Mouse (Mus musculus) regulatory T cell (primary cell): ENCODE results near the gene Ankra2.

Experiments used
- in situ Hi-C: fragments of 300-600 bp; cut with MboI, MseI; formaldehyde crosslinking; loops from one replicate; pipeline ENCODE4 v1.15.1; 2025; ENCODE audit warnings: high pct_unique_total_duplicates

Gene Ankra2

DNA sequence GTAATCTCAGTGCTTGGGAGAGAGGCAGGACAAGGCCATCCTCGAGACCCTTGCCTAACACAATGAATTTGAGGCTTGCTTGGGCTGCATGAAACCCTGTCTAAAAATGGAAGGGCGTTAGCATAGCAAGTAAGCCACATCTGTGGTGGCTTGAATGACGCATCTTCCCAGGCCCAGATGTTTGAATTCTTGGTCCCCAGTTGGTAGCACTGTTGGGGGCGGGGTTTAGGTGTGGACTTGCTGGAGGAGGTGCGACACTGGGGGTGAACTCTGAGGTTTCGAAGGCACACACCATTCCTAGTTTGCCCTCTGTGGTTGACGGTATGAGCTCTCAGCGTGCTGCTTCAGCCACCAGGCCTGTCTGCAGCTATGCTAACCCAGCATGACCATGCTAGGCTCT is 28.8 kb downstream of the Ankra2 start:
- in situ Hi-C loops, result no loop called here

DNA sequence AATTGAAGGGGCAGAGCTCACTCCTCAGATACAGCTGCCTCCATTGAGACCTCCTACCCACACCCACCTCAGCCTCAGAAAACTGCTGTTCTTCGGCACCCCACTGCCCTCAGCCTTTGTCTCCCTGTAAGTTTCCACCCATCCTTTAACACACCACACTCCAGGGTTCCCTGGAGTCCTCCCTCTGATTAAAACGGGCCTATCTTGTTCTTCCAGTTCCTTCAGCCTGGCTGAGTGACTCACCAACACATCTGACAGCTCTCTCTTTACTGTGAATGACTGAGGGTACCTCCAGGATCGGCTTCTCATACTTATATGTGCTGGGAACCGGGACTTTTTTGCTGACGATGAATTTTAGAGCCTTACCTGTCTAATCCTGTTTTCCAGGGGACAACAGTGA is 33.2 kb downstream of the Ankra2 start:
- in situ Hi-C loops, result no loop called here

DNA sequence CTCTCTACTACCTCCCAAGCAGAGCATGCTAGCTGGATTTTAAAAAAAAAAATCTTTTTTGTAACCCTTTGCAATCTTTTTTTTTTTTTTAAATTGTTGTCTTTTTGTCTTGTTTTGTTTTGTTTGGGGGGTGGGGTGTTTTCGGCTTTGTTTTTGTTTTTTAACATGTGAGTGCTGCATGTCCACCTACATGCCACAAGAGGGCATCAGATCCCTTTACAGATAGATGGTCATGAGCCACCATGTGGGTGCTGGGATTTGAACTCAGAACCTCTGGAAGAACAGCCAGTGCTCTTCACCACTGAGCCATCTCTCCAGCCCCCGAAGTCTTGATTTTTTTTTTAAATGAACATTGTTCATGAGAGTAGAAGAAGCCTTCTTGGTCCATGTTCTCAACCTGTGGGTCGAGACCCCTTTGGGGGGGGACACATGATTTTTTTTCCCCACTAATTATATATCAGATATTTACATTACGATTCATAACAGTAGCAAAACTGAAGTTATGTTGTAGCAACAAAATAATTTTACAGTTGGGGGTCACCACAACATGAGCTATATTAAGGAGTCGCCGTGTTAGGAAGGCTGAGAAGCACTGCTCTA is 35.1 kb downstream of the Ankra2 start:
- in situ Hi-C loops, result no loop called here

DNA sequence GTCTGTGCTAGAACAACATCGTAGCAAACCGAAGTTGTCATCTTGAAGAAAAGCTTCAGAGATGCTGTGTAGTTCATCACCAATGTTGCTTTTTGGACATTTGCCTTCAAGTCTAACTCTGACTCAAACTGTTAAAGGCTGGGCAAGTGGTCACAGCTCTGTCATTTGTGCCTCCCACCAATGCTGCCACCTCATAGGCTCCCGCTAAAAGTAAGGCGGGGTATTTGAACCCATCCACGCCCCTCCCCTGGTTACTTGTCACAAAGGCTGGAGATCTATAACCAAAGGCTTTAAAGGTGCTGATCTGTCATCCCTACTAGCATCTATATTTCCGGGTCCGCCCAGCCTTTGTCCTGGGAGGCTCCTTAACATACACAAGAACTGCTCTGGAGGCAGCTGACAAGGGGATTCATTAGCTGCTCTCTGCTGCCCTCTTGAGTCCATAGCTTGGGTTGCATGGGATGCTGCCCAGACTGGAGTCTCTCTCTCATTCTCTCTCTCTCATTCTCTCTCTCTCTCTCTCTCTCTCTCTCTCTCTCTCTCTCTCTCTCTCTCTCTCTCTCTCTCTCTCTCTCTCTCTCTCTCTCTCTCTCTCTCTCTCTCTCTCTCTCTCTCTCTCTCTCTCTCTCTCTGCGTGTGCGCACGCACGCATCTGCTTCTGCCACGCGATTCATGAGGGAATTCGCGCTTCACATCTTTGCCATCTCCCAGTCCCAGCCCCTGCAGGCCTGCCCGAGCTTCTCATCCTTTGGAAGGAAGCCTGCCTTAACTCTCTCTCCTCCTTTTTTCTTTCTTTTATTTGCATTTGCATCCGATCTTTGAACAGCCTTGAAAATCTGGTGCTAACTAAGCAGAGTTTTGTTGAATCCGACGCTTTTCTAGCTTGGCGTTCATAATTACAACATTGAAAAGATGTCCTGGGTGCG is 36.2 kb downstream of the Ankra2 start:
- in situ Hi-C loops, result no loop called here

DNA sequence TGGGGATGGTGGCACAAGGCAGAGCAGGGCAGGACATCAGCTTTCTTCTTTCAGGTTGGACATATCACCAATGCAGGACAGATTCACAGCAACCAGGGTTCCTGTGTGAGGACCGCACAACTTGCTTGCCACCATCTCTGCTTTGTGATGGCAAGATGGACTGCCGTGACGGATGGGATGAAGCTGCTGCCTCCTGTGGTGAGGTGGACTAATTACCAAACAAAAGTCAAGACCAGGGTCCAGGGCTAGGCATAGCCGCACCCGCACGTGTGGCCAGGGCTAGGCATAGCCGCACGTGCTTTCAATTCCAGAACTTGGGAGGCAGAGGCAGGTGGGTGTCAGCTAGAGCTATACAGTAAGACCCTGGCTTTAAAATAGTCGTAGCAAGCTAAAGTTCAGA is 42.4 kb downstream of the Ankra2 start:
- in situ Hi-C loops, result no loop called here

DNA sequence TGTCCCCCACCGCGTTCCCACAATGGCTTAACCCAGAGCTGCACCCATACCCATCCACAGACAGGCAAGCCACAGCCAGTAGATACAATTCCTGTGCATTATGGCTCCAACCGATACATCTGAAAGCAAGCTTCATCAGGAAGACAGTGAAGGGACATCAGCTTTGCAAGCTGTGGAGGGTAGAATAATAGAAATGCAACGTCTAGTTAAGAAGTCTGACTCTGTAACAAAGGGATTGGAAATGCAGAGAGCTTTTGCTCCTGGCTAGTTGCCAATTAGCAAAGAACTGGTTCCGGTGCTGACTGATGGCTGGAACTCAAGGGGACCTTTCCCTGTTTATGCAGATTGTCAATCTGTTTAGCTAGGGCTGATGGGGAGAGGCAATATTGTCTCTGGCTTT is 43.5 kb downstream of the Ankra2 start:
- in situ Hi-C loops, result no loop called here

DNA sequence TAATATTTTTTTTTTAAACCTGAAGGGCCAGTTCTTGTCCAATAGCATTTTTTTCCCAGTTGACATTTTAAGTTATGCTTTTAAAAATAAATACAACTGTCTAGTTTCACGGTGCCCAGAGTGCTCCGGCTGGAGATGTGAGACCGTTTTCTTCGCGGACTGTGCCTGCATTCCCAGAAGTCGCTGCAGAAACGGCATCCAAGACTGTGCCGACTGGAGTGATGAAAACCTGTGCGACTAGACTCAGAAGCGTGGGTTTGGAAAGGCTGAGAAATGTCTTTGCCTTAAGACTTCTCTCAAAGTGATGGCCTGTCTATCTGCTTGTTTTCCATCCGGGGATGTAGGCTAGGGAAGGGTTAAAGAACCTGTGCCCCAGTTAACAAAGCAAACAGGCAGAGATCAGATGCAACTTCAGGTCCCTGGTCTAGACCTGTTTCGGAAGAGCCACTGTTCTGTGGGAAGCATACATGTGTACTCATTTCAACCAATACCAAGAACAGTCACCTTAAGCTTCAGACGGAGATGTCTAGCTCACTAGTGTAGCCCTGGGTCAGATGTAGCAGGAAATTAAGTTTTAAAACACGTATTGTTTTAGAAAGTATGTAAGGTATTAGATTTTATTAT is 44.1 kb downstream of the Ankra2 start:
- in situ Hi-C loops, result no loop called here

DNA sequence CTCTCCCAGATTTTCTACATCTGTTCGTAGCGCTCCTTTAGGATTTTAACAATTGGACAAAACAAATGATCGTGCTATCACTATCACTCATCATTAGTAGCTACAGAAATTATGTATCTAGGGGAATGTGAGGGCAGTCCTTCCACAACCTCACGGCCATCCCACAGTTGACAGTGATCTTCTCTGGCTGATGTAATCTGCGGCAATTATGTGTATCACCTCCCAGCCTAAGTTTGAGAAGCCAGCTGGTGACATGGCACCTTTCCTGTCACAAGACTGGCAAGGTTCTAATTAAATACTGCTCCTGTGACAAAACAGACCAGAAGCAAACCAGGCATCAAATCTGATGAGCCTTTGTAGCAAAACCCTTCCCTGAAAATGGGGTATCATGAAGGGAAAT is 45.1 kb downstream of the Ankra2 start:
- in situ Hi-C loops, result no loop called here

DNA sequence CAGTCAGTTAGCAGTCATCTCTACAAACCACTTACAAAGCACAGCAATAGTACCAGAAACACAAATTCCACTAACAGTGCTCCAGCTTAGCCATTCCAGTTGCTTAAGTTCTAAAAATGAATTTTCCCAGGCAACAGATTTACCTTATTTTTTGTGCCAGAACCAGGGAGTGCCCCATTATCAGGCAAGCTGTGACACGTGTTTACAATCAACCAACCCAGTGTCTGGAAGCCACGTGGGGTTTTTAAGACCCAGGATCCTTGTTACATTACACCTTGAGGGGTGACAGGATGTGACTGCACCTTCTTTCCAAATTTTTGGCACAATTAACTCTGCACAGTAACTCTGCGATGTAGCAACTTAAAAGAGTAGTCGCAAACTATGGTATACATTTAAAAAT is 45.9 kb downstream of the Ankra2 start:
- in situ Hi-C loops, result no loop called here

DNA sequence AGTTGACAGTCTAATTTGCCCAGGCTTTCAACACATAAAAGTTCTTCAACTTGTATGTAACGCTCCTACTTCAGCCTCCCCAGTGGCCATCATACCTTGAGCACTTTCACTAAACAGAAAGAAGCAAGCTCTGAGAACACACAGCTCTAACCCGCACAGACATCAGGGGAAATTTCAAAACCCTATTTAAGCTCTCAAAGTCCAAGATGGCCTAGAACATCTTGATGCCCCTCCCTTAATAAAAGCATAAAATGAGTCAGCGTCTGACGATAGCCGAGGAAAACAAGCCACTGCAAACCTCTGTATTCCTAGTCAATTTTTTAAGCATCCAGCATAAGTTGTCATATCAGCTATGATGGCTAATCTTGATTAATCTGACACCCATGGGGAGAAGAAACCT is 48.7 kb downstream of the Ankra2 start:
- in situ Hi-C loops, result no loop called here

DNA sequence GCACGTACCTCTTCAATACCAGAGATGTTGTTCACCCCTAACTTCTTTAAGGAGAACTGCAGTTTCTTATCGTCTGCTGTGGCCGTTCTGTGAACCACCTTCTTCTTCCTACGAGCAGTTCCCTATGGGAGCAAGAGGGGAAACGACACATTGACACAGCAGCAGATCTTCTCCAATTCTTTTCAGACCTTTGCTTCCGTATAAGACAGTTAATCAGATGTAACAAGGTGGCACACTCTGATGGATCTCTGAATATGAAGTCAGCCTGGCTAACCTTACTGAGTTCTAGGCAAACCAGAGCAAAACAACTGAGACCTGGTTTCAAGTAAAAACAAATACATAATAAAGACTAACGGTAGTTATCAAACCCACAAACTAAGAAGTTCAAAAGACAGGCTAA is 50.8 kb downstream of the Ankra2 start:
- in situ Hi-C loops, result no loop called here

DNA sequence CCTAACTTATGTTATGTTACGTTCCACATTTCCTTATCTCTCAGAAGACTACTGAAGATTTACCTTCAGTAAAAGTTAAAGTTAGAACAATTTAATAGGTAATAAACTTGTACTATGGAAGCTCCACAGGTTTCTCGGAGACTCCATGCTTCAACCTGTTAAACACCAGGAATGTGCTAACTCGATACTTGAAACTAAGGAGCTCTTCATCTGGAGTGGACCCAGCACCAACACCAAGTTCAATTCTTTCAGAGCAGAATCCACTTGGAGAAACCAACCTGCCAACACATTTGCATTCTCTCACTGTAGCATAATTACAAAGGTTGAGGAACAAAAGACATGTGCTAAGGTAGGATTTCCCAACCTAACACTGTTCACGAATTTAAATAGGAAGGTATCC is 52.2 kb downstream of the Ankra2 start:
- in situ Hi-C loops, result no loop called here

DNA sequence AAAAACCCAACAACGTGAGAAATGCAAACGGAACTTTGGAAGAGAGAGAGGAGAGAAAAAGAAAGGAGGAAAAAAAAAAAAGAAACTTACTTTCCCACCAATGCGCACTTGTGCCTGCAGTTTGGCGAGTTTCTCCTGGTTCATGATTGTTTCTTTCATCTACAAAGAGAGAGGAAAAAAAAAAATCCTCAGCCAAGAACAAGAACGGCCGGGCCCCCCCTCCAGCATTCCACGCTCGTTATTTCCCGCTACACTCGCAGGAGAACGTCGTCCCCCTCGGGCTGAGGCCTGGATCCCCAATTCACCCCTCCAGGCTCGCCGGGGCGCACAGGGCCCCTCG is 53.2 kb downstream of the Ankra2 start:
- in situ Hi-C loops, result no loop called here

DNA sequence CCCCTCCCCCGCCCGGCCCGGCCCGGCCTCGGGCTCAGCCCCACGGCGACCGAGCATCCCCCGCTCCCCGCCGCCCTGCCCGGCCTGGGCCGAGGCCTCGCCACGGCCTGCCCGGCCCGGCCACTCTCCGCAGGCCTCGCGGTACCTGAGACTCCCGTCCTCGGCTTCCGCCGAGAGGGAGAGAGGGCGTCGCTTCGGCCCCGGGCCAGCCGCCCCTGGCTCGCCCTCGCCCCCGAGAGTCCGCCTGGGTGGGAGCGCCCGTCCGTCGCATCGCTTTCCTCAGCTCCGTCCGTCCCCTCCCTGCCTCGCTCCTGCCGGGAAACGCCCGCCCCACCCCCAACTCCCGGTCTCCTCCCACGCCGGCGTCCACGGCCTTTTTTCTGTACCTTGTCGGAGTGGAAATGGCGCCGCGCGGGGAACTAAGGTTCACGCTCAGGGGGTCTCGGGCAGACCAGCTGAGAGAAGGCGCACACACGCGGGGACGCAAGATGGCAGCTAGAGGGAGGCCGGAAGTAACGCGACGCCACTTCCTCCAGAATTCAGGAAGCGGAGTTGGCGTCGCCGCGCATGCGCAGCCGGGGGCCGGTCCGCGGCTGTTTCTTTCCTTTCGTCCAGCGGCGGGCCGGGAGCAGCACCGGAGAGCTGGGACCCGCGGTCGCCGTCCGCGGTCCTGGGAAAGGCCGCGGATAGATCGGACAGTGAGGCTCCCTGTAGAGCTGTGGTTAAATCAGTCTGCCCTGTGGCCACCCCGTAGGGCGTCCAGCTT is 53.8 kb downstream of the Ankra2 start, which contains the start of gene Btf3:
Gene Btf3 (minus strand): TSS at position 527 of the 766 bp plus-strand sequence.
- in situ Hi-C loops, result no loop called here

DNA sequence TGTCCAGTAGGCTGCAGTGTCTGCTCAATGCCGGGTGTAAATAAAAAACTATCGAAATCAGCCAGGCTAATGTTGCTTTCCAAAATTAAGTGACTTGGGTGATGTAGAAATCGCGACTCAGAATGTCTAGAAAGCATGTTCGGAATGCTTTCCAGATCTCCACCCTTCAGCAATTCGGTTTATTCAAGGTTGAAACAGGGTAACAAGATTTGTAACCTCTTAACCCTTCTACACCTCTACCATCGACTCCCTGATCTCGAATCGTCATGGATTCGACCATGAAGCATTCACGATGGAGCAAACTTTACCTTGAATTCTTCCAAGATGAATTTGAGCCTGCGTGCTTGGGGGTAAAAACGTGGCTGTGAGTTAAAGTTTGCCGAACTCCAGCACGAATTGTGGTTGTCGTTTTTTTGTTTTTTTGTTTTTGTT is 54.4 kb downstream of the Ankra2 start:
- in situ Hi-C loops, result no loop called here

DNA sequence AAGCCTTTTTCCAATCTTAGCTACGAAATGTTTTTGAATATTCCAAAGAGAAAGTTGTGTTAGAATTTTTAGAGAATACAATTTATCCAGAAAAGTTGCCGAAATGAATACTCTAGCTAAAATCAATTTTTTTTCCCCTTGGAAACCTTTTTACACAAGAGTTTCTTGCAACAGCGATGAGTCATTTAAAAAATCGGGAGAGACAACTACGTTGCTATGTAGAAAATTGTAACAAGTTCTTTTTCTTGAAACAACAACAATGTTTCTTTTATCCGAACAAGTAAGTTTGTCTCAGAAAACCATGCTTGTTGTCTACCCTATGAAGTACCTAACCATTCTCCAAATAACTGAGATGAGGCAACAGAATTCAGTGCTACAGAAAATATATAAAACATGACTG is 55.0 kb downstream of the Ankra2 start:
- in situ Hi-C loops, result no loop called here
